Mouse (Mus musculus) embryonic facial prominence, embryonic 13.5 days (tissue): ENCODE measurements around the gene Pstpip1. TPM values are rescaled to one million over a fixed set of nuclear protein-coding genes. Genes with fewer than 3 reads are reported as not detected.

Experiments
- ATAC-seq: fragments of 200-750 bp; cut with Nextera tagmentation; 2 replicates; pipeline ENCODE4 v1.8.0; 2017; ENCODE audit warnings: low read depth; ENCODE audit not compliant: insufficient number of reproducible peaks, insufficient read depth, low FRiP score, low TSS enrichment
- H3K27ac ChIP-seq: fragments of 300-500 bp; sonication (generic); 2 replicates; pipeline ENCODE4 v1.5.1; 2015; ENCODE audit warnings: moderate library complexity, mild to moderate bottlenecking, inconsistent platforms
- H3K27me3 ChIP-seq: fragments of 300-500 bp; sonication (generic); 2 replicates; pipeline ENCODE4 v1.6.1; 2015; ENCODE audit warnings: mild to moderate bottlenecking, inconsistent platforms
- H3K36me3 ChIP-seq: fragments of 300-500 bp; sonication (generic); 2 replicates; pipeline ENCODE4 v1.6.1; 2015; ENCODE audit warnings: mild to moderate bottlenecking, inconsistent platforms
- H3K4me1 ChIP-seq: fragments of 300-500 bp; sonication (generic); 2 replicates; pipeline ENCODE4 v1.6.1; 2015; ENCODE audit warnings: inconsistent platforms
- H3K4me2 ChIP-seq: fragments of 300-500 bp; sonication (generic); 2 replicates; pipeline ENCODE4 v1.6.1; 2015; ENCODE audit warnings: moderate library complexity, mild to moderate bottlenecking, inconsistent platforms
- H3K4me3 ChIP-seq: fragments of 300-500 bp; sonication (generic); 2 replicates; pipeline ENCODE4 v1.5.1; 2015; ENCODE audit warnings: mild to moderate bottlenecking, inconsistent platforms
- H3K9ac ChIP-seq: fragments of 300-500 bp; sonication (generic); 2 replicates; pipeline ENCODE4 v1.6.1; 2015; ENCODE audit warnings: mild to moderate bottlenecking, inconsistent platforms
- H3K9me3 ChIP-seq: fragments of 300-500 bp; sonication (generic); 2 replicates; pipeline ENCODE4 v1.6.1; 2016; ENCODE audit warnings: inconsistent platforms
- WGBS: fragments of 180-500 bp; shearing (Covaris S2); methylation state at CpG from one replicate; pipeline ENCODE4 v1.1.7; 2015; ENCODE audit warnings: mixed read lengths; 5-methylcytosine and 5-hydroxymethylcytosine counted together
- polyA plus RNA-seq: library from polyadenylated mRNA; unstranded; fragments of >200 nt; fragmentation: Nextera tagmentation; extraction: Ambion mirVana; gene quantifications from 2 replicates; pipeline ENCODE4 v1.2.1, GENCODE M21; 2015

Gene Pstpip1
- polyA plus RNA-seq, 1 experiment from 2014 or later = 1.8 TPM

GRCm38 (mm10) chr9:56107527-56107926, 17.8 kb downstream of the Pstpip1 start:
- H3K9ac ChIP-seq = no peak overlapping the region
- no peaks in the 10 kb centered on the region for H3K36me3 ChIP-seq
- H3K27me3 ChIP-seq = no peaks in the 10 kb centered on the region
- no peak overlapping the region for H3K4me3 ChIP-seq
- no peak overlapping the region for H3K27ac ChIP-seq
- 74% methylated on average over 6 of the region's 6 CpGs for WGBS
- H3K4me1 ChIP-seq = peaks cover 5% of the 10 kb centered on the region
- H3K9me3 ChIP-seq = no peaks in the 10 kb centered on the region
- H3K4me2 ChIP-seq = no peak overlapping the region
- ATAC-seq = no peak

- Histone ChIP-seq H3K4me1 (peaks cover 11% of the 10 kb centered on the region), H3K9me3 (no peaks in the 10 kb centered on the region), H3K36me3 (no peaks in the 10 kb centered on the region), H3K4me2 (no peak overlapping the region), H3K9ac (no peak overlapping the region), H3K27me3 (no peaks in the 10 kb centered on the region), H3K4me3 (no peak overlapping the region), H3K27ac (no peak overlapping the region)
- WGBS = 76% methylated on average over 5 of the region's 5 CpGs
- ATAC-seq = no peak
Measured at GRCm38 (mm10) chr9:56108174-56108573, 18.4 kb downstream of the Pstpip1 start.

- ATAC-seq = no peak
- no peak overlapping the region for H3K4me3 ChIP-seq
- no peaks in the 10 kb centered on the region for H3K36me3 ChIP-seq
- peak overlapping the region; percentile 79 for H3K4me2 ChIP-seq
- H3K9ac ChIP-seq = no peak overlapping the region; the same call in 1 of the 2 replicates
- H3K27me3 ChIP-seq = no peaks in the 10 kb centered on the region
- WGBS = 82% methylated on average over 5 of the region's 5 CpGs
- peaks cover 16% of the 10 kb centered on the region for H3K4me1 ChIP-seq
- H3K27ac ChIP-seq = no peak overlapping the region
- no peaks in the 10 kb centered on the region for H3K9me3 ChIP-seq
Measured at GRCm38 (mm10) chr9:56118091-56118490, 28.3 kb downstream of the Pstpip1 start.

GRCm38 (mm10) chr9:56118582-56118981, 28.8 kb downstream of the Pstpip1 start:
- Histone ChIP-seq H3K4me2 (peak overlapping the region; percentile 79), H3K9ac (peak overlapping the region; percentile 70), H3K9me3 (no peaks in the 10 kb centered on the region), H3K36me3 (no peaks in the 10 kb centered on the region), H3K27ac (no peak overlapping the region), H3K27me3 (no peaks in the 10 kb centered on the region), H3K4me3 (peak overlapping the region; percentile 46), H3K4me1 (peaks cover 13% of the 10 kb centered on the region)
- WGBS = 2% methylated on average over 14 of the region's 14 CpGs
- no peak; the same call in 1 of the 2 replicates for ATAC-seq

GRCm38 (mm10) chr9:56119651-56120050, 29.9 kb downstream of the Pstpip1 start:
- no peaks in the 10 kb centered on the region for H3K9me3 ChIP-seq
- no peak overlapping the region for H3K4me2 ChIP-seq
- H3K4me1 ChIP-seq = peaks cover 13% of the 10 kb centered on the region
- WGBS = 59% methylated on average over 2 of the region's 2 CpGs
- H3K27me3 ChIP-seq = no peaks in the 10 kb centered on the region
- H3K4me3 ChIP-seq = no peak overlapping the region
- no peak for ATAC-seq
- H3K36me3 ChIP-seq = no peaks in the 10 kb centered on the region
- no peak overlapping the region for H3K27ac ChIP-seq
- no peak overlapping the region for H3K9ac ChIP-seq

GRCm38 (mm10) chr9:56121097-56121496, 31.3 kb downstream of the Pstpip1 start:
- ATAC-seq = no peak
- Histone ChIP-seq H3K27ac (no peak overlapping the region), H3K9ac (0 out of 2 replicates have a peak overlapping the region, but pooled peaks have one; percentile 46), H3K36me3 (no peaks in the 10 kb centered on the region), H3K4me3 (no peak overlapping the region), H3K4me1 (peaks cover 18% of the 10 kb centered on the region), H3K4me2 (peak overlapping the region; percentile 37), H3K27me3 (no peaks in the 10 kb centered on the region), H3K9me3 (no peaks in the 10 kb centered on the region)
- WGBS = 21% methylated on average over 7 of the region's 7 CpGs

- Histone ChIP-seq H3K36me3 (peaks cover 12% of the 10 kb centered on the region), H3K9ac (no peak overlapping the region), H3K4me1 (peaks cover 18% of the 10 kb centered on the region), H3K4me3 (no peak overlapping the region), H3K4me2 (no peak overlapping the region), H3K27ac (no peak overlapping the region), H3K27me3 (no peaks in the 10 kb centered on the region), H3K9me3 (no peaks in the 10 kb centered on the region)
- WGBS = 67% methylated on average over 8 of the region's 8 CpGs
- ATAC-seq = no peak
Measured at GRCm38 (mm10) chr9:56122973-56123372, 33.2 kb downstream of the Pstpip1 start.

- H3K4me2 ChIP-seq = no peak overlapping the region
- H3K9ac ChIP-seq = no peak overlapping the region
- H3K4me1 ChIP-seq = peaks cover 18% of the 10 kb centered on the region
- H3K27ac ChIP-seq = no peak overlapping the region
- H3K9me3 ChIP-seq = no peaks in the 10 kb centered on the region
- H3K27me3 ChIP-seq = no peaks in the 10 kb centered on the region
- 77% methylated on average over 7 of the region's 7 CpGs for WGBS
- no peak for ATAC-seq
- no peak overlapping the region for H3K4me3 ChIP-seq
- H3K36me3 ChIP-seq = peaks cover 19% of the 10 kb centered on the region
Measured at GRCm38 (mm10) chr9:56123613-56124012, 33.9 kb downstream of the Pstpip1 start.

- WGBS = 27% methylated on average over 11 of the region's 11 CpGs
- peaks cover 12% of the 10 kb centered on the region; the same call in 1 of the 2 replicates for H3K4me1 ChIP-seq
- no peaks in the 10 kb centered on the region for H3K9me3 ChIP-seq
- no peak overlapping the region for H3K9ac ChIP-seq
- no peak for ATAC-seq
- H3K4me3 ChIP-seq = no peak overlapping the region
- no peak overlapping the region for H3K4me2 ChIP-seq
- no peak overlapping the region for H3K27ac ChIP-seq
- H3K27me3 ChIP-seq = no peaks in the 10 kb centered on the region
- peaks cover 28% of the 10 kb centered on the region for H3K36me3 ChIP-seq
Measured at GRCm38 (mm10) chr9:56124561-56124960, 34.8 kb downstream of the Pstpip1 start.

- H3K9me3 ChIP-seq = no peaks in the 10 kb centered on the region
- no peak overlapping the region for H3K9ac ChIP-seq
- peaks cover 5% of the 10 kb centered on the region; the same call in 1 of the 2 replicates for H3K4me1 ChIP-seq
- no peak overlapping the region; the same call in 1 of the 2 replicates for H3K27ac ChIP-seq
- no peaks in the 10 kb centered on the region for H3K27me3 ChIP-seq
- no peak overlapping the region for H3K4me3 ChIP-seq
- H3K36me3 ChIP-seq = peaks cover 47% of the 10 kb centered on the region
- no peak overlapping the region for H3K4me2 ChIP-seq
- no peak for ATAC-seq
- WGBS = 89% methylated on average over 16 of the region's 16 CpGs
Measured at GRCm38 (mm10) chr9:56126453-56127173, 36.9 kb downstream of the Pstpip1 start.

GRCm38 (mm10) chr9:56128331-56128730, 38.6 kb downstream of the Pstpip1 start:
- H3K36me3 ChIP-seq = peaks cover 63% of the 10 kb centered on the region
- no peak overlapping the region for H3K4me3 ChIP-seq
- H3K27ac ChIP-seq = no peak overlapping the region
- no peak overlapping the region for H3K4me2 ChIP-seq
- ATAC-seq = no peak
- no peaks in the 10 kb centered on the region for H3K9me3 ChIP-seq
- H3K27me3 ChIP-seq = no peaks in the 10 kb centered on the region
- H3K4me1 ChIP-seq = peaks cover 8% of the 10 kb centered on the region; the same call in 1 of the 2 replicates
- H3K9ac ChIP-seq = no peak overlapping the region
- 87% methylated on average over 9 of the region's 9 CpGs for WGBS

- no peak overlapping the region for H3K4me3 ChIP-seq
- peaks cover 6% of the 10 kb centered on the region; the same call in 1 of the 2 replicates for H3K4me1 ChIP-seq
- ATAC-seq = no peak
- peaks cover 80% of the 10 kb centered on the region for H3K36me3 ChIP-seq
- WGBS = 97% methylated on average over 3 of the region's 3 CpGs
- H3K27ac ChIP-seq = no peak overlapping the region
- H3K9ac ChIP-seq = no peak overlapping the region
- no peaks in the 10 kb centered on the region for H3K27me3 ChIP-seq
- no peak overlapping the region for H3K4me2 ChIP-seq
- no peaks in the 10 kb centered on the region for H3K9me3 ChIP-seq
Measured at GRCm38 (mm10) chr9:56129951-56130350, 40.2 kb downstream of the Pstpip1 start.
